Mouse (Mus musculus): ENCODE data around the gene Gm14326. TPM values are rescaled to one million over a fixed set of nuclear protein-coding genes. Genes with fewer than 3 reads are reported as not detected.
"Not testable (repeated sequence)": the region's sequence is repeated elsewhere in the genome, so short reads cannot be mapped to it uniquely, and the experiment has no call there.

Gene Gm14326
- polyA plus RNA-seq (2012; rRNA removed): 1.2 and 2.3 TPM in 2 replicates

DNA sequence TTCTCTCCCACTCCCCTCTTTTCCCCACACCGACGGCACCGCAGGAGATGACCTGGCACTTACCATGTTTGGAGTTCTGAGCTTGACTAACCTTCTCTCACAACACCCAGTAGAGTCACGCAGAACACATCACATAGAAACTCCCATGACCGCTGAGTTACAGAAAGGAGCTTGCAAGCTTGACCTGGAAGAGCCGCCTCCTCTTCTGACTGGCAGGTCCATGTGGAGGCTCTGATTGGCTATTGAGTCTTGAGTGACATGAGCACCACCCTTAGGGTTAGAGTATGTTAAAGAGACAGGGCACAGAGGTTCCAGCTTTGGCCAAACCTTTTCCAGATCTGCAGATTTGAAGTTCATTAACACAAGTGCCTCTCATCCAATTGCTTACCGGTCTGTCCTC, at the start of gene Gm14326:
Gene Gm14326 (minus strand): TSS at position 153 of the 400 bp plus-strand sequence.
- WGBS: 0% methylated on average over 7 of the region's 7 CpGs
- H3K4me3 ChIP-seq (replicated peaks; ENCODE audit: extremely low read depth, low read depth, low read length): peak within 1 kb of the TSS; percentile 34
- H3K4me1 ChIP-seq (ENCODE audit: control insufficient read depth, insufficient read depth, low read length): not testable (repeated sequence)
- DNase-seq: peak; percentile 80

GRCm38 (mm10) chr2:177974814-177975213, 17.7 kb upstream of the Gm14326 start:
- DNase-seq; H3K4me1 ChIP-seq (ENCODE audit: control insufficient read depth, insufficient read depth, low read length): not testable (repeated sequence)
- WGBS: 72% methylated on average over 7 of the region's 7 CpGs

GRCm38 (mm10) chr2:177956734-177957133, 363 bp downstream of the Gm14326 start:
- DNase-seq: peak; percentile 17
- peak overlapping the region; percentile 34 for H3K4me3 ChIP-seq (replicated peaks; ENCODE audit: extremely low read depth, low read depth, low read length)
- WGBS: 2% methylated on average over 18 of the region's 18 CpGs
- H3K4me1 ChIP-seq (ENCODE audit: control insufficient read depth, insufficient read depth, low read length): not testable (repeated sequence)

More at GRCm38 (mm10) chr2:177974814-177975213, 17.7 kb upstream of the Gm14326 start:
- H3K4me3 ChIP-seq (replicated peaks; ENCODE audit: extremely low read depth, low read depth, low read length): not testable (repeated sequence)

DNA sequence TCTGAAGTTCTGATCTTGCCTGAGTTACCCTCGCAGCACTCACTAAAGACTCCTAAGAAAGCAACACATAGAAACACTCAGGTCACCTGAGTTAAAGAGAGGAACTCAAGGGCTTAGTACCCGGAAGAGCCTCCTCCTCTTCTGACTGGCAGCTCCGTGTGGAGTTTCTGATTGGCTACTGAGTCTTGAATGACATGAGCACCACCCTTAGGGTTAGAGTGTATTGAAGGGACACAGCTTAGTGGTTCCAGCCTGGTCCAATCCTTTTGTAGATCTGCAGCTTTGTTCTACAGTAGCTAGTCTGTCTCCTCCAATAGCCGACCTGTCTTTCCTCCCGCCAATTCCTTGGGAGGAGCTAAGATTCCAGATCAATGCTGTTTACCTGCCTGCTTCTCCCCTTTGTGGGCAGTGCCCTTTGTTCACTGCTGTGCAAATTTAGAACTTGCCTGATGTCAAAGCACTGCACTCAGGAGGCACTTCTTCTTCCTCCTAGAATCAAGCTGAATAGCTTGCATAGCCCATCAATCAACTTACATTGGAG, 31.5 kb downstream of the Gm14326 start, which contains the start of gene Zfp972:
Gene Zfp972 (minus strand): TSS at position 51 of the 541 bp plus-strand sequence.
- H3K4me3 ChIP-seq (replicated peaks; ENCODE audit: extremely low read depth, low read depth, low read length); H3K4me1 ChIP-seq (ENCODE audit: control insufficient read depth, insufficient read depth, low read length); DNase-seq: not testable (repeated sequence)
- 65% methylated on average over 4 of the region's 5 CpGs for WGBS

DNA sequence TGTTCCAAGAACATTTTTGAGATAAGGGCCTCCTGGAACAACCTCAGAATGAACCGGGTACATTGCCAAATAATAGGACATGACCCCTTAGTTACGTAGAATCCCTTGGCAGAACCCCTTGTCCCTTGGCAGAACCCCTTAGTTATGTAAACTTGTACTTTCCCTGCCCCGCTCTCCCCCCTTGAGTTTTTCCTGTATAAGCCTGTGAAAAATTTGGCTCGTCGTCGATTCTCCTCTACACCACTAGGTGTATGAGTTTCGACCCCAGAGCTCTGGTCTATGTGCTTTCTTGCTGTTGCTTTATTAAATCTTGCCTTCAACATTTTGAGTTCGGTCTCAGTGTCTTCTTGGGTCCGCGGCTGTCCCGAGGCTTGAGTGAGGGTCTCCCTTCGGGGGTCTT, 53.8 kb downstream of the Gm14326 start:
- not testable (repeated sequence) for H3K4me1 ChIP-seq (ENCODE audit: control insufficient read depth, insufficient read depth, low read length); H3K4me3 ChIP-seq (replicated peaks; ENCODE audit: extremely low read depth, low read depth, low read length); DNase-seq
- WGBS: 67% methylated on average over 5 of the region's 12 CpGs

GRCm38 (mm10) chr2:177898171-177898570, 58.9 kb downstream of the Gm14326 start:
- WGBS: 60% methylated on average over 2 of the region's 3 CpGs
- not testable (repeated sequence) for H3K4me1 ChIP-seq (ENCODE audit: control insufficient read depth, insufficient read depth, low read length); DNase-seq; H3K4me3 ChIP-seq (replicated peaks; ENCODE audit: extremely low read depth, low read depth, low read length)

DNA sequence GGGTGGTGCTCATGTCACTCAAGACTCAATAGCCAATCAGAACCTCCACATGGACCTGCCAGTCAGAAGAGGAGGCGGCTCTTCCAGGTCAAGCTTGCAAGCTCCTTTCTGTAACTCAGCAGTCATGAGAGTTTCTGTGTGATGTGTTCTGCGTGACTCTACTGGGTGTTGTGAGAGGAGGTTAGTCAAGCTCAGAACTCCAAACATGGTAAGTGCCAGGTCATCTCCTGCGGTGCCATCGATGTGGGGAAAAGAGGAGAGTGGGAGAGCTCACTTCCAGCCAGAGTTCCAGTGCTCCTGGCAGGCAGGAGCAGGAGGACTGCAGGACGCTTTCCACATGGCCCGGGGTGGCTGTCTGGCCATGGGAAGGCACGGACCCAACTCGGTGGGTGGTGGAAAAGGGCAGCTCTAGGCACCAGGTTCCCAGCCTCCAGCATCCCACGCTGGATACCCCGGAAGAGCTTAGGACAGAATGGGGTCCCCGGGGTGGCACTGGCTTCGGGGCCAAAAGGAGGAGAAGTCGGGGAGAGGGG, 60.0 kb downstream of the Gm14326 start, which contains the start of gene Gm14327:
Gene Gm14327 (plus strand): TSS at position 51 of the 533 bp plus-strand sequence.
- H3K4me3 ChIP-seq (replicated peaks; ENCODE audit: extremely low read depth, low read depth, low read length); DNase-seq; H3K4me1 ChIP-seq (ENCODE audit: control insufficient read depth, insufficient read depth, low read length): not testable (repeated sequence)
- 30% methylated on average over 11 of the region's 13 CpGs for WGBS

DNA sequence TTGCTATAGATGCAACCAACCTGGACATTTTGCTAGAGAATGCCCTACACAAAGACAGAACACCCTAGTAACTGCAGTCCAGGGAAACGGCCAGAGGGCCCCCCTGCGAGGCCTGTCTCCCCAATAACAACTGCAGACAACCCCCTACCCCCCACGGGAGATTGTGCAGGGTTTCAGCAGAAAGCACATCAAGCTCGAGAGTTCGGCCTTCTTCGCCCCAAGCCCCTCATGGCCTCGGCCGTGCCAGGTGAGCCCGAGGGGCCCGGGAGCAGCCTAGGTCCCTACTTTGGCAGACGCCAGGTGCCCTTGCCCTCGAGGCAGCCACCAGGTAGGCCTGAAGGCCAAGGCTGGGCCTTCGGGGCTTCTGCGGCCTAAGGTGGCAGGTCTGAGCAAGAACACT, 69.4 kb downstream of the Gm14326 start:
- not testable (repeated sequence) for DNase-seq; H3K4me1 ChIP-seq (ENCODE audit: control insufficient read depth, insufficient read depth, low read length); H3K4me3 ChIP-seq (replicated peaks; ENCODE audit: extremely low read depth, low read depth, low read length)
- WGBS: 87% methylated on average over 13 of the region's 14 CpGs

Other genes with a start within 250 kb of the Gm14326 start
- gene Gm14322, start 198.0 kb downstream of the Gm14326 start, polyA plus RNA-seq (2012; rRNA removed): 1.1 and 1.2 TPM in 2 replicates
- gene Gm14325, start 117.0 kb downstream of the Gm14326 start, polyA plus RNA-seq (2012; rRNA removed): 6.3 and 7.5 TPM in 2 replicates
- 0.66 and 7.6 TPM in 2 replicates for gene Gm14327, start 60.2 kb downstream of the Gm14326 start, polyA plus RNA-seq (2012; rRNA removed)
- 0.65 TPM in 1 of 2 replicates, not detected in the other for gene Zfp972, start 31.7 kb downstream of the Gm14326 start, polyA plus RNA-seq (2012; rRNA removed)
- gene Zfp971, start 66.0 kb upstream of the Gm14326 start, polyA plus RNA-seq (2012; rRNA removed): 0.71 and 1.4 TPM in 2 replicates
- gene Zfp931, start 121.2 kb upstream of the Gm14326 start, polyA plus RNA-seq (2012; rRNA removed): 0.70 and 1.2 TPM in 2 replicates
- 0.20 and 0.38 TPM in 2 replicates for gene Phactr3, start 161.7 kb upstream of the Gm14326 start, polyA plus RNA-seq (2012; rRNA removed)